Mouse (Mus musculus) lung, embryonic 15.5 days (tissue): ENCODE measurements around the gene Scube3. TPM values are rescaled to one million over a fixed set of nuclear protein-coding genes. Genes with fewer than 3 reads are reported as not detected.

Experiments
- ATAC-seq: fragments of 200-750 bp; cut with Nextera tagmentation; 2 replicates; pipeline ENCODE4 v1.8.0; 2017; ENCODE audit warnings: moderate number of reproducible peaks, borderline replicate concordance; ENCODE audit not compliant: low FRiP score, low TSS enrichment; ENCODE audit errors: extremely low read depth
- H3K27ac ChIP-seq: fragments of 300-500 bp; sonication (generic); 2 replicates; pipeline ENCODE4 v1.5.1; 2015; ENCODE audit warnings: moderate library complexity, mild to moderate bottlenecking, inconsistent platforms
- H3K27me3 ChIP-seq: fragments of 300-500 bp; sonication (generic); 2 replicates; pipeline ENCODE4 v1.6.1; 2015; ENCODE audit warnings: inconsistent platforms
- H3K36me3 ChIP-seq: fragments of 300-500 bp; sonication (generic); 2 replicates; pipeline ENCODE4 v1.6.1; 2015; ENCODE audit warnings: inconsistent platforms
- H3K4me1 ChIP-seq: fragments of 300-500 bp; sonication (generic); 2 replicates; pipeline ENCODE4 v1.6.1; 2015; ENCODE audit warnings: inconsistent platforms
- H3K4me2 ChIP-seq: fragments of 300-500 bp; sonication (generic); 2 replicates; pipeline ENCODE4 v1.6.1; 2015; ENCODE audit warnings: inconsistent platforms, mild to moderate bottlenecking, moderate library complexity
- H3K4me3 ChIP-seq: fragments of 300-500 bp; sonication (generic); 2 replicates; pipeline ENCODE4 v1.5.1; 2015; ENCODE audit warnings: mild to moderate bottlenecking, inconsistent platforms
- H3K9ac ChIP-seq: fragments of 300-500 bp; sonication (generic); 2 replicates; pipeline ENCODE4 v1.6.1; 2015; ENCODE audit warnings: inconsistent platforms
- H3K9me3 ChIP-seq: fragments of 300-500 bp; sonication (generic); 2 replicates; pipeline ENCODE4 v1.6.1; 2016; ENCODE audit warnings: inconsistent platforms
- WGBS: fragments of 180-500 bp; shearing (Covaris S2); methylation state at CpG from one replicate; pipeline ENCODE4 v1.1.7; 2015; 5-methylcytosine and 5-hydroxymethylcytosine counted together
- polyA plus RNA-seq: library from polyadenylated mRNA; unstranded; fragments of >200 nt; fragmentation: Nextera tagmentation; extraction: Ambion mirVana; gene quantifications from 2 replicates; pipeline ENCODE4 v1.2.1, GENCODE M21; 2015

Scube3 gene
- polyA plus RNA-seq: 1.7 and 1.8 TPM in 2 replicates

DNA sequence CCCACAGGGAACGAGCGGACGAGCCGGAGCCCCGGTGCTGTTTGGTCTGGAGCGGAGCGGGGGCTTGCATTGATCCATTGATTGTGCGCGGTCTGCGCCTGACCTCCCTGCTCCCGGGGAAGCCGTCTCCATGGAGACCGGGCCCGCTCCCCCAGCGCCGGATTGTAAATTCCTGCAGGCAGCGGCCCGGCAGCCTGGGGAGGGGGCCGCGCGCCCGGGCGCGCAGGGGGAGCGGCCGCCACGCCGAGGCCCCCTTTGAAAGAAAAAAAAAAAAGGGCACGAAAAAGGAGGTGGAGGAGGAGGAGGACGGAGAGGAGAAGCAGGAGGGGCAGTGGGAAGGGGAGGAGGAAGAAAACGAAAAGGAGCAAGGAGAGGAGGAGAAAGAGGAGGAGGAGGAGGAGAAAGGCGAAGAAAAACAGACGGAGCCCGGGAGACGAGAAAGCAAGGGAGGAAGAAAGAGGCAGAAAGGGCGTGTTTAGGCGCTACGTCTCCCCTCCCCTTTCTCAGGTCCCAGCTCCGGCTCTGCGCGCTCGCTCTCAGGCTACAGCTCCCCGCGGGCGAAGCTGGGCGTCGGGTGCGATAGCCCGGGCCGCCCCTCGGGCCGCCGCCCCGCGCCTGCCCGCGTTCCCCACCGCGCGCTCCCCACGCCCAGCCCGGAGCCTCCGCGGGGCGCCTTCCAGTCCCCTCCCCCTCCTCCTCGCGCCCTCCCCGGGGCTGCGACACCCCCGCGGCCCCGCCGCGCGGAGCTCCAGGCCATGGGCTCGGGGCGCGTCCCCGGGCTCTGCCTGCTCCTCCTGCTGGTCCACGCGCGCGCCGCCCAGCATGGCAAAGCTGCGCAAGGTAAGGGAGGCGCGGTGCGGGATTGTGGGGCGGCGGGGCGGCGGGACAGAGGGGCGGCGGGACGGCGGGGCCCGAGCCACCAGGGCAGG is at the start of gene Scube3:
Gene Scube3, plus strand, starts transcription at position 371 of the 929 bp plus-strand sequence.
- H3K36me3 ChIP-seq: no peaks in the 10 kb centered on the region
- peak within 1 kb of the TSS; percentile 61 for H3K4me3 ChIP-seq
- H3K9me3 ChIP-seq: no peaks in the 10 kb centered on the region
- ATAC-seq: peak; percentile 24; the same call in 1 of the 2 replicates
- H3K4me1 ChIP-seq: peaks cover 53% of the 10 kb centered on the region
- WGBS: 2% methylated on average over 83 of the region's 97 CpGs
- peak within 1 kb of the TSS; percentile 50 for H3K9ac ChIP-seq
- H3K27me3 ChIP-seq: peaks cover 73% of the 10 kb centered on the region
- no peak within 1 kb of the TSS for H3K27ac ChIP-seq
- peak within 1 kb of the TSS; percentile 100 for H3K4me2 ChIP-seq

DNA sequence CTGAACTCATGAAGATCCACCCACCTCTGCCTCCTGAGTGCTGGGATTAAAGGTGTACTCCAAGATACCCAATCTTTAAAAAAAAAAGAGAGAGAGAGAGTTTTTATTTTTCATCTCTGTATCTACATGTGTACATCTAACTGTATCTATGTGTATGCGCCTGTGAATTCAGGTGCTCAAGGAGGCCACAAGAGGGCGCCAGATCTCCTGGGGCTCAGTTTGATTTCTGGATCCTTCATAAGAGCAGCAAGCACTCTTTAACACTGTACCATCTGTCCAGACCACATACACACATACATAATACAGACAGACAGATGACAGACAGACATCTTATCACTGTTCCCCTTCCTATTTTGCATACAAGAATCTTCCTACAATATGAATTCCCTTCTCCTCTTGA is 49.6 kb upstream of the Scube3 start:
- no peak for ATAC-seq
- no peaks in the 10 kb centered on the region for H3K36me3 ChIP-seq
- peaks cover 3% of the 10 kb centered on the region; the same call in 1 of the 2 replicates for H3K9me3 ChIP-seq
- no peaks in the 10 kb centered on the region for H3K27me3 ChIP-seq
- H3K4me1 ChIP-seq: peaks cover 4% of the 10 kb centered on the region; the same call in 1 of the 2 replicates
- H3K9ac ChIP-seq: no peak overlapping the region
- no peak overlapping the region for H3K4me2 ChIP-seq
- no peak overlapping the region for H3K27ac ChIP-seq
- no peak overlapping the region for H3K4me3 ChIP-seq
- WGBS: 89% methylated on average over 2 of the region's 2 CpGs

DNA sequence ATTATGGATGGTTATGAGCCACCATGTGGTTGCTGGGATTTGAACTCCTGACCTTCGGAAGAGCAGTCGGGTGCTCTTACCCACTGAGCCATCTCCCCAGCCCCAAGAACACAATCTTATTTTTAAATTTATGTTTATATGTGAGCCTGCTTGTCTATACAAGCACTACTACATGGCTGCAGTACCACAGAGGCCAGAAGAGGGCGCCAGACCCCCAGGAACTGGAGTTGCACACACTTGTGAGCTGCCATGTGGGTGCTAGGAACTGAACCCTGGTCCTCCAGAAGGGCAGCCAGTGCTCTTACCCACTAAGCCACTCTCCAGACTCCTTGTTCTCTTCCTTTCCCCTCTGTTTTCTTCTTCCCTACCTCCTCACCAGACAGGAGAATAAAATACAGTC is 48.1 kb upstream of the Scube3 start:
- Histone ChIP-seq H3K27ac (no peak overlapping the region), H3K4me3 (no peak overlapping the region), H3K9me3 (peaks cover 3% of the 10 kb centered on the region; the same call in 1 of the 2 replicates), H3K36me3 (no peaks in the 10 kb centered on the region), H3K4me1 (peaks cover 4% of the 10 kb centered on the region; the same call in 1 of the 2 replicates), H3K4me2 (no peak overlapping the region), H3K27me3 (no peaks in the 10 kb centered on the region), H3K9ac (no peak overlapping the region)
- 81% methylated on average over 3 of the region's 3 CpGs for WGBS
- ATAC-seq: no peak

DNA sequence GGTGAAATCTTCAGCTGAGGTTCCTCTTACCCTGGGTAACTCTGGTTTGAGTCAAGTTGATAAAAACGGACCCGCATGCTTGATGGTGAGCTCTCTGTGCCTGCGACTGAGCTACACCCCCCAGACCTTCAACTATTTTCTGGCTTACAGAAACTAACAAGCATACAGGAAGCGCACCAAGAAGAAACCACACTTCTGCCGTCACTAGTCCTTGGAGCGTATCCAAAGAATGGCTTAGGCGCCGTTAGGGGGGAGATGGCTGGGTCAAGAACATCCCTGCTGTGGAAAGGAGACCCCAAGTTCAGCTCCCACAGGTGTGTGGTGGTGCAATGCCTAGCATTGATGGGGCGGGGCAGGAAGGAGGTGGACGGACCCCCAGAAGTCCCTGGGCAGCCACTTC is 45.5 kb upstream of the Scube3 start:
- no peaks in the 10 kb centered on the region for H3K36me3 ChIP-seq
- H3K4me1 ChIP-seq: peaks cover 5% of the 10 kb centered on the region; the same call in 1 of the 2 replicates
- no peak overlapping the region for H3K4me2 ChIP-seq
- H3K27me3 ChIP-seq: no peaks in the 10 kb centered on the region
- H3K9ac ChIP-seq: no peak overlapping the region
- H3K4me3 ChIP-seq: no peak overlapping the region
- H3K27ac ChIP-seq: no peak overlapping the region
- ATAC-seq: no peak
- H3K9me3 ChIP-seq: peaks cover 3% of the 10 kb centered on the region; the same call in 1 of the 2 replicates
- 53% methylated on average over 10 of the region's 10 CpGs for WGBS

DNA sequence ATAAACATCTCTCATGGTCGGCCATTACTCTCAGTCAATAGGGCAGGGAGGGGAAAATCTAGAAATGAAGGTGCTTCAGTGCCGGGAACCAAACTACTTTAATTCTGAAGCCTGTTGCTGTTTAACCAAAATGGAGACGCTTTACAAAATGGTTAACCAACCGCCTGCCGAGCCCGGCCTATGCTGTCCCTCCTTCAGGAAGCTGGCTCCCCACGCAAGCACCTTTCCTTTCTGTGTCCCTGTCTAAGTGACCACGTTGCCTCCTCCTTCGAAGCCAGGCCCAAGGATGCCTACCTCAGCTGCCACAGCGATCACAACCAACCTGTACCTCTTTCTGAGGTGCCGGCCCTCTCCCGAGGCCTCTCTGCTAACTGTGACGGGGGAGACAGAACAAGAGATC is 44.6 kb upstream of the Scube3 start:
- no peak overlapping the region for H3K9ac ChIP-seq
- H3K4me2 ChIP-seq: no peak overlapping the region
- WGBS: 75% methylated on average over 13 of the region's 13 CpGs
- H3K27me3 ChIP-seq: no peaks in the 10 kb centered on the region
- no peak overlapping the region for H3K4me3 ChIP-seq
- no peaks in the 10 kb centered on the region for H3K36me3 ChIP-seq
- H3K9me3 ChIP-seq: peaks cover 3% of the 10 kb centered on the region; the same call in 1 of the 2 replicates
- ATAC-seq: no peak
- peaks cover 13% of the 10 kb centered on the region for H3K4me1 ChIP-seq
- no peak overlapping the region for H3K27ac ChIP-seq

DNA sequence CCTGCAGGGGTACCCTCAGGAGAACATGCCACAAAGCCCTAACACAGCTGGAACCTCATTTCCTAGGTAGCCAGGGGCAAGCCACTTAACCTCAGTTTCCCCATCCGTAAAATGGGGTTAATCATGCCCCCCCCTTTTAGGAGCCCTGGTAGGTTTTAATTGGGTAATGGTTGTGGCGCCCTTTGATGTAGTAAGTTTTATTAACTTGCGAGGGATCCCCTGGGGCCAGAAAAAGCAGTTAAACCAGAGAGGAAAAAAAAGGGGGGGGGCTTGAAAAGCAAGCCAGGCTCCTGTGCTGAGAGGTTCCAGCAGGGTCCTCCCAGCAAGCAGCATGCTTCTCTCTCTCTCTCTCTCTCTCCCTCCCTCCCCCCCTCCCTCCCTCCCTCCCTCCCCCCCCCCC is 42.9 kb upstream of the Scube3 start:
- Histone ChIP-seq H3K9me3 (no peaks in the 10 kb centered on the region; the same call in 1 of the 2 replicates), H3K9ac (no peak overlapping the region), H3K4me3 (no peak overlapping the region), H3K27me3 (no peaks in the 10 kb centered on the region), H3K4me2 (no peak overlapping the region), H3K27ac (no peak overlapping the region), H3K4me1 (peaks cover 13% of the 10 kb centered on the region), H3K36me3 (no peaks in the 10 kb centered on the region)
- 65% methylated on average over 3 of the region's 3 CpGs for WGBS
- no peak for ATAC-seq

DNA sequence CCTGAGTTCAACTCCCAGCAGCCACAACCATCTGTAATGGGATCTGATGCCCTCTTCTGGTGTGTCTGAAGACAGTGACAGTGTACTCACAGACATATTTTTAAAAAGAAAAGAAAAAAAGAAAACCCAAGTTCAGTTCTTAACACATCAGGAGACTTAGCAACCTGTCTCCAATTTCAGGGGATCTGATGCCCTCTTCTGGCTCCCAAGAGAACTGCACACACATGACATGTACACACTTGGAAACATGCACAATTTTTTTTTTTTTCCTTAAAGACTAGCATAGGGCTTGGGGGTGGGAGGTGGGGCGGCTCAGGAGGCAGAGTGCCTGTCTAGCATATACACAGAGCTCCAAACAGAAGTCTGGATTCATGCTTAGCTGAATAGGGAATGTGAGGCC is 41.3 kb upstream of the Scube3 start:
- no peak for ATAC-seq
- Histone ChIP-seq H3K9me3 (no peaks in the 10 kb centered on the region), H3K4me3 (no peak overlapping the region), H3K36me3 (no peaks in the 10 kb centered on the region), H3K27me3 (no peaks in the 10 kb centered on the region), H3K4me1 (peaks cover 13% of the 10 kb centered on the region), H3K27ac (no peak overlapping the region), H3K4me2 (no peak overlapping the region), H3K9ac (no peak overlapping the region)
- 72% methylated on average over 1 of the region's 1 CpGs for WGBS

DNA sequence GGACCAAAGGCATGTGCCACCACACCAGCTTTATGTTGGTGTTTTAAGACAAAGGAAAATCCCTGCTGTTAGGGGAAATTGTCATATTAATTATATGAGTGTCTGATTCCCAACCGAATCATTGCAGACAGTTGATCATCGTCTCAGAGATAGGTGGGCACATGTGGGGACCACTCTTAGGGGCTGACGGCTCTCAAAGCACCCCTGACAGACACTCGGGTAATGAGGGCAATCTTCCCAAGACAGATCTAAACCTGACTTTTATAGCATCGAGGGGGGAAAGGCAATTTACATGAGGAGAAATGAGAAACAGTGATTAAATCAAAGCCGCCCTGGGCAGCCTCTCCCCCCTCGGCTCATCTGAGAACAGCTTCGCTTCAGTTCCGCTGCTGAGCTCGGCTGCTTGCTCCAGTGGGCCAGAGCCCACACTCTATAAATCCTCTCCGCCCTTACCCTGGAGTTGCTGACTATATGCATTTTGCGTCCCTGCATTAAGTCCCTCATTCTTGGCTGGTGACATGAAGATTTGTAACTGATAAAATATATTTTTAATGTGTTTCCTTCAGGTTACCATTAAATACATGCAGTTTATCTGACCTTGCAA is 40.6 kb upstream of the Scube3 start:
- Histone ChIP-seq H3K9me3 (no peaks in the 10 kb centered on the region), H3K27ac (no peak overlapping the region), H3K4me1 (peaks cover 12% of the 10 kb centered on the region), H3K4me2 (no peak overlapping the region), H3K9ac (no peak overlapping the region), H3K27me3 (no peaks in the 10 kb centered on the region), H3K4me3 (no peak overlapping the region), H3K36me3 (no peaks in the 10 kb centered on the region)
- WGBS: 28% methylated on average over 12 of the region's 12 CpGs
- no peak for ATAC-seq

DNA sequence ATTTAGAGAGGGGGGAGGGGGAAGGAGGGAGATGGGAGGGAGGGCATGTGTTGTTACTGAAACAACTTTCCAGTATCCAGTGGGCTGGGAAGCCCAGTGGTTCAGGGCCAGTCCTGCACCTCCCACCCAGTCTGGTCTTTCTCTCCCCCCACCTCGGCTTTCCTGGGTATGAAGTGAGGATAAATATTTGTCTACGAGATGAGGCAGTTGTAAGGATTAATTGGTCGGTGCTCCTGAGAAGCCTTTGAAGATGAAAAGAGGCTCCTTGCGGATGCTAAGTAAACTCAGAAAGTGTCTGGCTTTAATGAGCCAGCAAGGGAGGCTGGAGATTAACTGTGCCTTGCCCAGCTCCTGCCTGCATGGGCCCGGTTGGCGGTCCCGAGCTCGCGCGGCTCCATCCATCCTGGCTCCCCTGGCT is 40.0 kb upstream of the Scube3 start:
- H3K36me3 ChIP-seq: no peaks in the 10 kb centered on the region
- H3K4me3 ChIP-seq: no peak overlapping the region
- H3K9ac ChIP-seq: no peak overlapping the region
- WGBS: 12% methylated on average over 10 of the region's 10 CpGs
- no peak overlapping the region for H3K27ac ChIP-seq
- ATAC-seq: no peak
- H3K9me3 ChIP-seq: no peaks in the 10 kb centered on the region
- H3K27me3 ChIP-seq: no peaks in the 10 kb centered on the region
- peaks cover 9% of the 10 kb centered on the region for H3K4me1 ChIP-seq
- no peak overlapping the region for H3K4me2 ChIP-seq

DNA sequence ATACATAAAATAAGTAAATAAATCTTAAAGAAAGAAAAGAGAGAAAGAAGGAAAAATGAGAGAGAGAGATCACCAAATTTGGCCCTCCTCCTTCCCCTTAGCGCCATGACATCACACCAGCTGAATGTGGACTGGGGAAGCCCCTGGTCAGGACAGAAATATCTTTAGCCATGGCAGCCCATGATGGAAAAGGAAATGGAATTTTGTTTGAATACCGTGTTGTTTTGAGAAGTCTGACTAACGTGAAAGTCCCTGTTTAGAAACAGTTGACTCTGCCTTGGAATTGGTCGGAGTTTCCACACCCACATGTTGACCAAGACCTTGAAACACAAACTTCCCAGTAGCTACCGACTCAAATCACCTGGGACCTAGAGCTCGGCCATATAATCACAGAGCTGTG is 37.5 kb upstream of the Scube3 start:
- 65% methylated on average over 6 of the region's 6 CpGs for WGBS
- ATAC-seq: no peak

DNA sequence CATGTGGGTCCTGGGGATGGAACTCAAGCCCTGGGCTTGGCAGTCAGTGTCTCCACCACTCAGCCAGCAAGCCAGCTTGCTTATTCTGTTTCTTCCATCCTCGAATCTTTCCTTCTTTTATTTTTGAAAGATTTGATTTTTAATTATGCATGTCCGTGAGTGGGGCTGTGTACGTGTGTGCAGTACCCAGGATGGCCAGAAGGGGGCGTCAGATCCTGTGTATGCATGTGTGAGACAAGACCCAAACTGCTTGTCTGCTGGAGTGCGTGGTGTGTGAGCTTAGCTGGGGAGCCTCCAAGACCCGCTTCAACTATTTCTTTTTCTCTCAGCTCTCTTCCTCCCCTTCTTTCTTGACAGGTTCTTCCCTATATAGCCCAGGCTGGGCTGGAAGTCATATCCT is 35.6 kb upstream of the Scube3 start:
- ATAC-seq: 0 out of 2 replicates have a peak, but pooled peaks have one; percentile 41
- WGBS: 77% methylated on average over 6 of the region's 6 CpGs
- Histone ChIP-seq H3K9me3 (no peaks in the 10 kb centered on the region), H3K27ac (no peak overlapping the region), H3K4me3 (no peak overlapping the region), H3K36me3 (no peaks in the 10 kb centered on the region), H3K9ac (no peak overlapping the region), H3K27me3 (no peaks in the 10 kb centered on the region), H3K4me1 (peaks cover 8% of the 10 kb centered on the region), H3K4me2 (no peak overlapping the region)

More for the DNA sequence above, 37.5 kb upstream of the Scube3 start:
- Histone ChIP-seq H3K36me3 (no peaks in the 10 kb centered on the region), H3K9me3 (no peaks in the 10 kb centered on the region), H3K27ac (no peak overlapping the region), H3K4me1 (peaks cover 9% of the 10 kb centered on the region), H3K4me3 (no peak overlapping the region), H3K9ac (no peak overlapping the region), H3K4me2 (no peak overlapping the region), H3K27me3 (no peaks in the 10 kb centered on the region)

DNA sequence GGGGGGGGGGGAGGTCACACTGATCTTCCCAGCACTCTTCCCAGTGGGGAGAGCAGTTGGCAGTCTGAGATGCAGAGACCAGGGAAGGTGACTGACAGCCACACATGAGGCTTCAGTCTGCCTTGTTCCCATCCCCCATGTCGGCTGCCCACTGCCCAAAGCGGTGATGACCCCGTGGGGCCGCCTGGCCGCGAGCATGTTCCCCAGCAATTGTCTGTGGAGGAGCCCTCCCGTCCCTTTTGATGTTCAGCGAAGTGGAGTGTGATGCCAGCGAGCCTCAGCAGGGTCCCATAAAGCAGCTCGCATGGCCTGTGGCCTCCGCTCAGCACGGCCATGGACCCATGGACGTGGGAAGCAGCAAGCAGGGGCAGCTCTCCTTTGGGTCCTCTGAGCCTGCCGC is 34.7 kb upstream of the Scube3 start:
- Histone ChIP-seq H3K9me3 (no peaks in the 10 kb centered on the region), H3K4me2 (no peak overlapping the region), H3K4me3 (no peak overlapping the region), H3K4me1 (no peaks in the 10 kb centered on the region; the same call in 1 of the 2 replicates), H3K36me3 (no peaks in the 10 kb centered on the region), H3K27ac (no peak overlapping the region), H3K9ac (no peak overlapping the region), H3K27me3 (no peaks in the 10 kb centered on the region)
- 24% methylated on average over 14 of the region's 14 CpGs for WGBS
- ATAC-seq: no peak
